Mouse (Mus musculus): Measurements from ENCODE around the gene Fancc. TPM values are rescaled to one million over a fixed set of nuclear protein-coding genes. Genes with fewer than 3 reads are reported as not detected.

Gene Fancc
- polyA plus RNA-seq, 1 experiment from 2014 or later, result 25.9 TPM

DNA sequence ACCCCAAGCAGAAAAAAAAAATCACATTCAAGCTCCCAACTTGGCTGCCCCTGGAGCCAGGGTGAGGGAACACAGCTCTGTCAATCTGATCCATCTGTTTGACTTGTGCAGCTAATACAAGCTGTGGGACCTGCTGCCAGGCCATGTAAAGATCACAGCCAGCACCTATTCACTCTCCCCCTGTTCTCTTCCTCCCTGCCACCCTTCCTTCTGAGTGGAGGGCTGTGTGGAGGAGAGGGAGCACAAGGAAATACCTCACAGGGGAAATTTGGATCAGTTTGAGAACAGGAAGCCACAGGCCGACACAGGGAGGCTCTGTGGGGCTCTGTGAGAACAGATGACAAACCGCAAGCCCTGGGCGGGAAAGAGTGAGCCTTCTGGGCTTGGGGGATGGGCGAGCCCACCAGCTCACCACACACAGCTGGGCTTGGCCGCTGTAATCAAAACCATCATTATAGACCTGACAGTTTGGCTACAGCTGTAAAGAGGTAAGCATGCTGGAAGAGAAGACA, 31.1 kb upstream of the Fancc start:
- Histone ChIP-seq H3K9ac (0 out of 2 replicates have a peak overlapping the region, but pooled peaks have one; percentile 14), H3K9me3 (ENCODE audit: low read depth, low read length) (no peaks in the 10 kb centered on the region), H3K4me1 (ENCODE audit: insufficient read depth) (peaks cover 43% of the 10 kb centered on the region), H3K27ac (ENCODE audit: low read depth) (peak overlapping the region; percentile 55), H3K27me3 (ENCODE audit: insufficient read depth, low read length) (no peaks in the 10 kb centered on the region), H3K4me2 (no peak overlapping the region), H3K4me3 (ENCODE audit: low read depth, low read length) (no peak overlapping the region), H3K36me3 (ENCODE audit: insufficient read depth) (peaks cover 100% of the 10 kb centered on the region)
- DNase-seq (peak; percentile 71), ATAC-seq (ENCODE audit: insufficient read depth) (peak; percentile 57)
- WGBS, result 18% methylated on average over 5 of the region's 5 CpGs
- no peak for TF ChIP-seq CTCF (IDR thresholded peaks at IDR 0.05; ENCODE audit: low read depth)

DNA sequence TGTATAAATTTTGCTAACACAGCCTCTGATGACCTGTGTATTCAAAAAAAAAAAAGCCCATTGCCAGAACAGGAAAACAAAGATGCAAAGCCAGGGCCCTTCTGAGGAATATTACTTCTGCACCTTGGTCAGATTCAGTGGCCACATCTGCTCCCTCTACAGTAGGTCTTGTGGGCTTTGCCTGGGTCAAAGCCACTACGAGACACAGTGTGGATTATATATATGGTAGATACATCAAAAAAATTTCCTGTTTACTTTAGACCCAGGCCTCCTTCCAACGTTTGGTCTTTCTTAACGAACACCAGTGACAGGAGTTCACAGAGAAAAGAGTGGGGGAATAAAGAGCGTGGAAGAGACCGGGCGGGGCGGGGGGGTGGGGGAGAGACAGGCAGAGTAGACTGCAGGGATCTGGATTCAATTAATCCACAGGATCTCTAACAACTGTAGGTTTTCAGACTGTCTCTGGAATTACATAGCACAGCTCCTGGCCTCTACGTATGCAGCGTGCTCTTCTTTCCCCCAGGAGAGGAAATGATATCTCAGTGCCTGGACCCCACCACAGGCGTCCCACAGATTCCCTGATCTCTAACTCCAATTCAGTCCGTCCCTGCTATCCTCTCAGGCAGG, 28.6 kb upstream of the Fancc start:
- peak; percentile 68 for DNase-seq
- TF ChIP-seq CTCF (IDR thresholded peaks at IDR 0.05; ENCODE audit: low read depth), result no peak
- Histone ChIP-seq H3K4me1 (ENCODE audit: insufficient read depth) (peaks cover 47% of the 10 kb centered on the region), H3K27me3 (ENCODE audit: insufficient read depth, low read length) (no peaks in the 10 kb centered on the region), H3K9me3 (ENCODE audit: low read depth, low read length) (no peaks in the 10 kb centered on the region), H3K9ac (no peak overlapping the region), H3K36me3 (ENCODE audit: insufficient read depth) (peaks cover 97% of the 10 kb centered on the region), H3K27ac (ENCODE audit: low read depth) (peak overlapping the region; percentile 80), H3K4me3 (ENCODE audit: low read depth, low read length) (no peak overlapping the region), H3K4me2 (no peak overlapping the region)
- 38% methylated on average over 11 of the region's 11 CpGs for WGBS
- ATAC-seq (ENCODE audit: insufficient read depth), result peak; percentile 6; the same call in 1 of the 2 replicates

GRCm38 (mm10) chr13:63524608-63525570, 27.8 kb upstream of the Fancc start:
- Histone ChIP-seq H3K4me1 (ENCODE audit: insufficient read depth) (peaks cover 47% of the 10 kb centered on the region), H3K4me2 (no peak overlapping the region), H3K36me3 (ENCODE audit: insufficient read depth) (peaks cover 97% of the 10 kb centered on the region), H3K27ac (ENCODE audit: low read depth) (peak overlapping the region; percentile 80; the same call in 1 of the 2 replicates), H3K27me3 (ENCODE audit: insufficient read depth, low read length) (no peaks in the 10 kb centered on the region), H3K9me3 (ENCODE audit: low read depth, low read length) (no peaks in the 10 kb centered on the region), H3K4me3 (ENCODE audit: low read depth, low read length) (no peak overlapping the region), H3K9ac (no peak overlapping the region)
- no peak for TF ChIP-seq CTCF (IDR thresholded peaks at IDR 0.05; ENCODE audit: low read depth)
- ATAC-seq (ENCODE audit: insufficient read depth), result no peak
- 30% methylated on average over 25 of the region's 25 CpGs for WGBS
- DNase-seq, result peak; percentile 62

GRCm38 (mm10) chr13:63524061-63524460, 27.0 kb upstream of the Fancc start:
- H3K4me3 ChIP-seq (ENCODE audit: low read depth, low read length), result no peak overlapping the region
- no peak for ATAC-seq (ENCODE audit: insufficient read depth)
- no peak overlapping the region for H3K9ac ChIP-seq
- H3K36me3 ChIP-seq (ENCODE audit: insufficient read depth), result peaks cover 97% of the 10 kb centered on the region
- TF ChIP-seq CTCF (IDR thresholded peaks at IDR 0.05; ENCODE audit: low read depth), result no peak
- H3K27ac ChIP-seq (ENCODE audit: low read depth), result peak overlapping the region; percentile 80; the same call in 1 of the 2 replicates
- H3K4me2 ChIP-seq, result no peak overlapping the region
- peak; percentile 62 for DNase-seq
- H3K27me3 ChIP-seq (ENCODE audit: insufficient read depth, low read length), result no peaks in the 10 kb centered on the region
- H3K4me1 ChIP-seq (ENCODE audit: insufficient read depth), result peaks cover 42% of the 10 kb centered on the region
- H3K9me3 ChIP-seq (ENCODE audit: low read depth, low read length), result no peaks in the 10 kb centered on the region
- WGBS, result 42% methylated on average over 2 of the region's 2 CpGs

DNA sequence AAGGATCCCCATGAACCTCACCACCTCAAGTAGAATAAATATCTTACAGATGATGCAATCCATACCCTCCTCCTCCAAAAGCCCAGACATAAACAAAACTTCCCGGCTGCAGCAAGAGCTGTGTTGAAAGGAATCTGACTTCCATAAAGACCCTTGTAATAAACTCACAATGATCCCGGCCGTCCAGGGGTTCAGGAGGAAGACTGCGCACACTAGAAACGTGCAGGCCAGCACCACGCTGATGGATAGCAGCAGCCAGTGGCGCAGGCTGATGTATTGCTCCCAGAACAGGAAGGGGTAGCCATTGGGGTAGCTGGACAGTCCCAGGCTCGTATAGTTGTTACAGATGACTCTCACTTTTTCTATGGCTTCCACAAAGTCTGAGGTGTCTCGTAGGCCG, 25.8 kb upstream of the Fancc start:
- H3K27ac ChIP-seq (ENCODE audit: low read depth), result peak overlapping the region; percentile 83; the same call in 1 of the 2 replicates
- TF ChIP-seq CTCF (IDR thresholded peaks at IDR 0.05; ENCODE audit: low read depth), result no peak
- peaks cover 97% of the 10 kb centered on the region for H3K36me3 ChIP-seq (ENCODE audit: insufficient read depth)
- no peaks in the 10 kb centered on the region for H3K9me3 ChIP-seq (ENCODE audit: low read depth, low read length)
- H3K4me1 ChIP-seq (ENCODE audit: insufficient read depth), result peaks cover 30% of the 10 kb centered on the region
- 0 out of 2 replicates have a peak overlapping the region, but pooled peaks have one; percentile 15 for H3K9ac ChIP-seq
- H3K4me3 ChIP-seq (ENCODE audit: low read depth, low read length), result no peak overlapping the region
- WGBS, result 25% methylated on average over 10 of the region's 10 CpGs
- H3K27me3 ChIP-seq (ENCODE audit: insufficient read depth, low read length), result no peaks in the 10 kb centered on the region
- ATAC-seq (ENCODE audit: insufficient read depth) (peak; percentile 64), DNase-seq (peak; percentile 85)
- H3K4me2 ChIP-seq, result no peak overlapping the region

DNA sequence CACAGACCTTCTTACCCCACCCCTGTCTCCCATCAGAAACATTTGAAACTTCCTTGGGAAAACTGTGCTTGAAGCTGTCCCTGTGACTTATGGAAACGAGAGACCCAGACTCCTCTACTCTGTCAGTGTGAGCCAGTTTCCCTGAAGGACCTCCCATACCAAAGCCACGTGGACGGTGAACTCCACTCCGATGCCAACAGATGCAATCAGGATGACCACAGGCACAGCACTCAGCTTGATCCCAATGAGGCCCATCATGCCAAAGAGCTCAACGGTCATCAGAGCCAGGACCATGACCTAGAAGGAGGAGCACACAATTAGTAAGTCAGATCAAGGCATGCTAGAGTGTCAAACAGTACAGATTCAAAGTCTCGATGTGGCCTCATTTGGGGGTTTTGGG, 23.0 kb upstream of the Fancc start:
- Histone ChIP-seq H3K36me3 (ENCODE audit: insufficient read depth) (peaks cover 97% of the 10 kb centered on the region), H3K27ac (ENCODE audit: low read depth) (no peak overlapping the region), H3K4me2 (no peak overlapping the region), H3K27me3 (ENCODE audit: insufficient read depth, low read length) (no peaks in the 10 kb centered on the region), H3K9me3 (ENCODE audit: low read depth, low read length) (no peaks in the 10 kb centered on the region), H3K4me3 (ENCODE audit: low read depth, low read length) (no peak overlapping the region), H3K9ac (no peak overlapping the region), H3K4me1 (ENCODE audit: insufficient read depth) (peaks cover 20% of the 10 kb centered on the region)
- no peak for ATAC-seq (ENCODE audit: insufficient read depth)
- 85% methylated on average over 6 of the region's 6 CpGs for WGBS
- DNase-seq, result no peak
- no peak for TF ChIP-seq CTCF (IDR thresholded peaks at IDR 0.05; ENCODE audit: low read depth)

GRCm38 (mm10) chr13:63516535-63516934, 19.5 kb upstream of the Fancc start:
- no peaks in the 10 kb centered on the region for H3K9me3 ChIP-seq (ENCODE audit: low read depth, low read length)
- peaks cover 97% of the 10 kb centered on the region for H3K36me3 ChIP-seq (ENCODE audit: insufficient read depth)
- H3K4me2 ChIP-seq, result no peak overlapping the region
- peaks cover 13% of the 10 kb centered on the region; the same call in 1 of the 2 replicates for H3K4me1 ChIP-seq (ENCODE audit: insufficient read depth)
- no peak overlapping the region for H3K9ac ChIP-seq
- H3K27me3 ChIP-seq (ENCODE audit: insufficient read depth, low read length), result no peaks in the 10 kb centered on the region
- H3K4me3 ChIP-seq (ENCODE audit: low read depth, low read length), result no peak overlapping the region
- no peak overlapping the region for H3K27ac ChIP-seq (ENCODE audit: low read depth)
- ATAC-seq (ENCODE audit: insufficient read depth), result no peak
- no peak for TF ChIP-seq CTCF (IDR thresholded peaks at IDR 0.05; ENCODE audit: low read depth)
- DNase-seq, result no peak
- WGBS, result 61% methylated on average over 2 of the region's 2 CpGs
